Mouse (Mus musculus): ENCODE data around the gene Fam186a. TPM values are rescaled to one million over a fixed set of nuclear protein-coding genes. Genes with fewer than 3 reads are reported as not detected.
"Not testable (repeated sequence)": the region's sequence is repeated elsewhere in the genome, so short reads cannot be mapped to it uniquely, and the experiment has no call there.

Fam186a gene
- not detected in 2 replicates for polyA plus RNA-seq (2015; fragmentation: Nextera tagmentation; extraction: Ambion mirVana)

DNA sequence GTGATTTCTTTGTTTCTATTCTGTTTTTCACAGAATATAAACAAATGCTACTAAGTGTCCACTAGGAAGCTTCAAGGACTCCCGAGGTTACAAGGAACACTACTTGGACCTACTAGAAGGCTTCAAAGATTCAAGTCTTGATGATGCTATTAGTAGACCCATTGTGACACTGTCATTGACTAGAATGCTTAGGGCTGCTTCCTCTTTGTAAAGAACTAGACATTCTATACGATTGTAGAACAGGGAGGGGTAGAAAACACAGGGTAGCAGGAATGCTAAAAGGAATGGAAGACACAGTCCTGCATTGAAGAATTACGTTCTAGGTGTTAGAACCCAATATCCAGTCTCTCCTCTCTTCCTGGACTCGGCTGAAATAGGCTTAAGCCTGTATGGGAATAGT is at the start of gene Fam186a:
Fam186a (minus strand) TSS at position 101 of the 400 bp plus-strand sequence.
- WGBS, result 80% methylated on average over 4 of the region's 4 CpGs
- peaks cover 4% of the 10 kb centered on the region; the same call in 1 of the 2 replicates for H3K4me1 ChIP-seq (replicated peaks)
- H3K27me3 ChIP-seq, result no peaks in the 10 kb centered on the region
- no peak within 1 kb of the TSS for H3K4me2 ChIP-seq
- no peak within 1 kb of the TSS for H3K4me3 ChIP-seq
- no peaks in the 10 kb centered on the region for H3K36me3 ChIP-seq
- H3K27ac ChIP-seq (replicated peaks), result no peak within 1 kb of the TSS
- no peak for ATAC-seq (ENCODE audit: low read depth)
- H3K9ac ChIP-seq, result no peak within 1 kb of the TSS
- H3K9me3 ChIP-seq, result no peaks in the 10 kb centered on the region

DNA sequence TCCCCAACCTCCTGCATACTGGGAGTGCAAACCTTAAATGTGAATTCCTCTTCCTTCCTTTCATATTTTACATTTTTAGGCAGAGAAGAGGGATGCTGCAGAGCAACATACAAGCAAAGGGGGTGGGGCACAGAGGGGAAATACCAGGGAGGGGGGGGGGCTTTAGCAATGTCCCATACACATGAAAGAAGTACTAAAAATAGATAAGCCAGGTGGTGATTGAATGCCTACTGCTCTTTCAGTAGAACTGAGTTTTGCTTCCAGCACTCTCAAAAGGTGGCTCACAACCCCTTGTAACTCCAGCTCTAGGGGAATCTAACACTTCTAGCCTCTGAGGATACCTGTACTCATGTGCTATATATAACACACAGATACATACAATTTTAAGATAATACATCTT is 39.3 kb upstream of the Fam186a start:
- no peaks in the 10 kb centered on the region for H3K9me3 ChIP-seq
- no peak overlapping the region for H3K27ac ChIP-seq (replicated peaks)
- ATAC-seq (ENCODE audit: low read depth), result no peak
- no peaks in the 10 kb centered on the region for H3K27me3 ChIP-seq
- no peak overlapping the region for H3K4me2 ChIP-seq
- H3K4me3 ChIP-seq, result no peak overlapping the region
- H3K9ac ChIP-seq, result no peak overlapping the region
- H3K36me3 ChIP-seq, result peaks cover 91% of the 10 kb centered on the region
- no peaks in the 10 kb centered on the region for H3K4me1 ChIP-seq (replicated peaks)

- Histone ChIP-seq H3K9me3 (no peaks in the 10 kb centered on the region), H3K27me3 (no peaks in the 10 kb centered on the region), H3K27ac (replicated peaks) (no peak overlapping the region), H3K9ac (no peak overlapping the region), H3K36me3 (peaks cover 85% of the 10 kb centered on the region), H3K4me1 (replicated peaks) (no peaks in the 10 kb centered on the region), H3K4me3 (no peak overlapping the region), H3K4me2 (no peak overlapping the region)
- 91% methylated on average over 7 of the region's 7 CpGs for WGBS
- no peak for ATAC-seq (ENCODE audit: low read depth)
These were observed 37.9 kb upstream of the Fam186a start for GRCm38 (mm10) chr15:100004677-100005273.

DNA sequence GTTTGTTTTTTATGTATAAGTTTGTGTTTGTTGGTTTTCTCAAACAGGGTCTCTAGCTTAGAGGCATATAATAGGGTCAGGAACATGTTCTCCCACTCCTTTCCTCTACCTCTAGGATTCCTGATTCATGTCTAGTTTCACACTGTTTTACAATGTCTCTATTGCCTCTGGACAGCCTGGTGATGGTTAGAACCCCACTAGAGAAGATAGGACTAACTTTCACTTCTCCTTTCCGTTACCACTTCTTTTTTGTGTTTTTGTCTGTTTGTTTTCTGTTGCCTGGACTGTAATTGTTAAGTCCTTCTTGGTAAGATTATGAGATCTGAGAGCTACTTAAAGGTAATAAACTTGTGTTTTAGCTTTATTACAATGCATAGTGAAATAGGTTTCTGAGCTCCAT is 32.5 kb upstream of the Fam186a start:
- Histone ChIP-seq H3K4me1 (replicated peaks) (no peaks in the 10 kb centered on the region), H3K27me3 (no peaks in the 10 kb centered on the region), H3K4me3 (no peak overlapping the region), H3K4me2 (no peak overlapping the region), H3K27ac (replicated peaks) (no peak overlapping the region), H3K9me3 (no peaks in the 10 kb centered on the region), H3K9ac (no peak overlapping the region), H3K36me3 (peaks cover 72% of the 10 kb centered on the region)
- no peak for ATAC-seq (ENCODE audit: low read depth)
- 88% methylated on average over 1 of the region's 1 CpGs for WGBS

- no peaks in the 10 kb centered on the region for H3K9me3 ChIP-seq
- no peak overlapping the region for H3K9ac ChIP-seq
- no peaks in the 10 kb centered on the region for H3K4me1 ChIP-seq (replicated peaks)
- no peaks in the 10 kb centered on the region for H3K27me3 ChIP-seq
- ATAC-seq (ENCODE audit: low read depth), result no peak
- no peak overlapping the region for H3K4me3 ChIP-seq
- H3K4me2 ChIP-seq, result no peak overlapping the region
- peaks cover 66% of the 10 kb centered on the region for H3K36me3 ChIP-seq
- 91% methylated on average over 6 of the region's 6 CpGs for WGBS
- H3K27ac ChIP-seq (replicated peaks), result no peak overlapping the region
These were observed 30.4 kb upstream of the Fam186a start for GRCm38 (mm10) chr15:99997114-99997804.

DNA sequence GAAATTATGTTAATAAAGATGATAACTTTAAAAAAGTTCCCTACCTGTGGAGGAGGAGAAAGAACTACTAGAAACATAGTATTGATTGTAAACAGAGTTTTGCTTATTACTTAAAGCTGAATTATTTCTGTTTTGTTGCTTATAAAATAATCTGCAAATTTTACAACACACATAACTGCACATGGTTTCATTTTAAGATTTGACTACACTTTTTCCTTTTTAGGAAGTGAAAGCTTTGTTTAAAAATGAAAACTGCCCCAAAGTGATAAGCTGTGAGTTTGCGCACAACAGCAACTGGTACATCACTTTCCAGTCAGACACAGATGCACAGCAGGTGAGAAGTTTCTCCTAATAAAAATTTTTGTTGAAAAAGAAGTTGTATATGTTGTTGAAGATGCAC is 26.2 kb upstream of the Fam186a start:
- Histone ChIP-seq H3K4me3 (no peak overlapping the region), H3K4me1 (replicated peaks) (no peaks in the 10 kb centered on the region), H3K27ac (replicated peaks) (no peak overlapping the region), H3K4me2 (no peak overlapping the region), H3K9me3 (no peaks in the 10 kb centered on the region), H3K36me3 (peaks cover 64% of the 10 kb centered on the region), H3K27me3 (no peaks in the 10 kb centered on the region), H3K9ac (no peak overlapping the region)
- 100% methylated on average over 1 of the region's 1 CpGs for WGBS
- no peak for ATAC-seq (ENCODE audit: low read depth)

DNA sequence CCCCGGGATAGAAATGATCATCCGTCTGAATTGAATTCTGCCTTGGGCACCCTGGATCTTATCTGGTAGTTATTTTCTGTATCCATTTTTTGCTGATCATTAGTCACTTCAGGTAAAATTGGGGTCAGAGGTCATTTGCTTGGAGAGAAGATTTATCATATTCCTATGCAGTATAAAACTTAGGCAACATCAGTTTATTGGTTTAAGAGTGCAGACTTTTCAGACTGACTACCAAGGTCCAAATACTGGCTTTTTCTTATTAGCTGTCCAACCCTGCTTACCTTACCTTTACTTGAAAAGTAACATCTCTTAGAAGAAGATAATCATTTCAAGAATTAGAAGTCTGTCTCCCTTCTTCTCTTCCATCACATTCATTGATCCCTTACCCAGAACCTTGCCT is 12.9 kb upstream of the Fam186a start:
- no peaks in the 10 kb centered on the region for H3K27me3 ChIP-seq
- no peak for ATAC-seq (ENCODE audit: low read depth)
- no peak overlapping the region for H3K9ac ChIP-seq
- no peaks in the 10 kb centered on the region for H3K36me3 ChIP-seq
- no peak overlapping the region for H3K27ac ChIP-seq (replicated peaks)
- H3K9me3 ChIP-seq, result no peaks in the 10 kb centered on the region
- H3K4me3 ChIP-seq, result no peak overlapping the region
- 85% methylated on average over 2 of the region's 2 CpGs for WGBS
- H3K4me2 ChIP-seq, result no peak overlapping the region
- H3K4me1 ChIP-seq (replicated peaks), result no peaks in the 10 kb centered on the region; the same call in 1 of the 2 replicates

- no peak for ATAC-seq (ENCODE audit: low read depth)
- Histone ChIP-seq H3K9ac (no peak overlapping the region), H3K4me1 (replicated peaks) (peaks cover 3% of the 10 kb centered on the region), H3K27ac (replicated peaks) (no peak overlapping the region), H3K9me3 (no peaks in the 10 kb centered on the region), H3K27me3 (no peaks in the 10 kb centered on the region), H3K36me3 (no peaks in the 10 kb centered on the region), H3K4me2 (no peak overlapping the region), H3K4me3 (no peak overlapping the region)
- WGBS, result 93% methylated on average over 1 of the region's 1 CpGs
These were observed 12.4 kb upstream of the Fam186a start for GRCm38 (mm10) chr15:99979266-99979665.

DNA sequence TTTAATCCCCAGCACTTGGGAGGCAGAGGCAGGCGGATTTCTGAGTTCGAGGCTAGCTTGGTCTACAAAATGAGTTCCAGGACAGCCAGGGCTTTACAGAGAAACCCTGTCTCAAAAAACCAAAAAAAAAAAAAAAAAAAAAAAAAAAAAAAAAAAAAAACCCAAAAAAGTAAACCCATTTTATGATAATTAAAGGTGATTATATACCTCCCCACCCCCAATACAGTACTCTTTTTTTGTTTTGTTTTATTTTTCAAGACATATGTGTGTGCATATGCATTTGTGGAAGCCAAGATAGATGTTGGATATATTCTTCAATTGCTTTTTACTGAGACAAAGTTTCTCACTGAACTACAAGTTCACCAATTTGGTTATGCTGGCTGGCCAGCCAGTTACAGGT is 9.3 kb upstream of the Fam186a start:
- WGBS, result 95% methylated on average over 2 of the region's 2 CpGs
- H3K4me2 ChIP-seq; H3K9ac ChIP-seq; H3K36me3 ChIP-seq; H3K4me3 ChIP-seq; H3K9me3 ChIP-seq; H3K27ac ChIP-seq (replicated peaks); ATAC-seq (ENCODE audit: low read depth); H3K27me3 ChIP-seq: not testable (repeated sequence)
- H3K4me1 ChIP-seq (replicated peaks), result peaks cover 14% of the 10 kb centered on the region

GRCm38 (mm10) chr15:99974476-99975220 is 7.8 kb upstream of the Fam186a start:
- Histone ChIP-seq H3K9ac (no peak overlapping the region), H3K4me3 (no peak overlapping the region), H3K4me1 (replicated peaks) (peaks cover 14% of the 10 kb centered on the region), H3K27me3 (no peaks in the 10 kb centered on the region), H3K9me3 (no peaks in the 10 kb centered on the region), H3K4me2 (peak overlapping the region; percentile 93; the same call in 1 of the 2 replicates), H3K27ac (replicated peaks) (no peak overlapping the region), H3K36me3 (no peaks in the 10 kb centered on the region)
- ATAC-seq (ENCODE audit: low read depth), result no peak
- WGBS, result 87% methylated on average over 2 of the region's 2 CpGs

GRCm38 (mm10) chr15:99972989-99973911 is 6.4 kb upstream of the Fam186a start:
- ATAC-seq (ENCODE audit: low read depth), result peak; percentile 91
- Histone ChIP-seq H3K4me2 (peak overlapping the region; percentile 93), H3K27ac (replicated peaks) (peak overlapping the region; percentile 96), H3K9me3 (no peaks in the 10 kb centered on the region), H3K9ac (peak overlapping the region; percentile 86), H3K27me3 (no peaks in the 10 kb centered on the region), H3K36me3 (no peaks in the 10 kb centered on the region), H3K4me3 (peak overlapping the region; percentile 96), H3K4me1 (replicated peaks) (peaks cover 14% of the 10 kb centered on the region)
- under 1% methylated on average over 82 of the region's 84 CpGs for WGBS
